8 mouse cellular contexts compared by ENCODE assay signal in genomic region chr5:124445621-124446293, GRCm38 (mm10). TPM values are rescaled to one million over a fixed set of nuclear protein-coding genes. Genes with fewer than 3 reads are reported as not detected.
DNase-seq lines count a peak whose midpoint lies in the region; ATAC-seq and TF ChIP-seq lines count a peak whose summit lies in the region.

No protein-coding gene starts in this region.

- POLR2A ChIA-PET in Patski (lab: Charles Lee), result interaction anchor here (1.2 to 1.3 kb wide), 2 partner anchors 25 to 86 kb away, joined by 3 to 5 read pairs; partner anchors contain the start of gene Rilpl1

- H3K4me2 ChIP-seq in embryonic facial prominence, embryonic 15.5 days (replicated peaks), result peak overlapping the region; percentile 93
- H3K4me2 ChIP-seq in limb, embryonic 13.5 days (replicated peaks), result peak overlapping the region; percentile 87
- H3K4me2 ChIP-seq in midbrain, embryonic 16.5 days (ENCODE audit: low read length), result peak overlapping the region; percentile 96

- peaks cover 47% of the 10 kb centered on the region for H3K4me1 ChIP-seq in embryonic facial prominence, embryonic 15.5 days
- H3K4me1 ChIP-seq in limb, embryonic 13.5 days, result peaks cover 36% of the 10 kb centered on the region
- peaks cover 18% of the 10 kb centered on the region for H3K4me1 ChIP-seq in midbrain, embryonic 16.5 days (ENCODE audit: control insufficient read depth, insufficient read depth, low read length)

- H3K27ac ChIP-seq in embryonic facial prominence, embryonic 15.5 days (replicated peaks), result peak overlapping the region; percentile 75
- peak overlapping the region; percentile 80 for H3K27ac ChIP-seq in limb, embryonic 13.5 days
- peak overlapping the region; percentile 78 for H3K27ac ChIP-seq in midbrain, embryonic 16.5 days (ENCODE audit: low read length)

- CTCF ChIA-PET in Patski (lab: Charles Lee), result interaction anchor here (1.3 kb wide), 1 partner anchor 34 kb away, joined by 3 read pairs; no protein-coding TSS in a partner anchor

- H3K27me3 ChIP-seq in Patski, result no peaks in the 10 kb centered on the region
- H3K27me3 ChIP-seq in embryonic facial prominence, embryonic 15.5 days, result no peaks in the 10 kb centered on the region
- no peaks in the 10 kb centered on the region for H3K27me3 ChIP-seq in limb, embryonic 13.5 days
- no peaks in the 10 kb centered on the region for H3K27me3 ChIP-seq in midbrain, embryonic 16.5 days (ENCODE audit: control insufficient read depth, insufficient read depth, low read depth, low read length)

- no peak for TF ChIP-seq CTCF in Patski (IDR thresholded peaks at IDR 0.05)

- peaks cover 37% of the 10 kb centered on the region for H3K36me3 ChIP-seq in embryonic facial prominence, embryonic 15.5 days
- peaks cover 36% of the 10 kb centered on the region for H3K36me3 ChIP-seq in limb, embryonic 13.5 days
- peaks cover 9% of the 10 kb centered on the region for H3K36me3 ChIP-seq in midbrain, embryonic 16.5 days (ENCODE audit: control insufficient read depth, insufficient read depth, low read length)

- H3K4me3 ChIP-seq in embryonic facial prominence, embryonic 15.5 days (replicated peaks), result peak overlapping the region; percentile 78
- peak overlapping the region; percentile 90 for H3K4me3 ChIP-seq in limb, embryonic 13.5 days
- H3K4me3 ChIP-seq in midbrain, embryonic 16.5 days (ENCODE audit: low read depth, low read length), result peak overlapping the region; percentile 92

- DNase-seq in CD4-positive, CD25-positive, alpha-beta regulatory T cell, adult 2 months (ENCODE audit: low read depth, low spot score), result peak; percentile 57
- DNase-seq in Patski (ENCODE audit: low read depth, low spot score), result no peak
- DNase-seq in heart, postnatal 4 days, result peak; percentile 53
- peak; percentile 37 to 39 for DNase-seq in thymus, adult 18-20 months
- no peak for DNase-seq in layer of hippocampus, postnatal 25 days (ENCODE audit: extremely low spot score in 1 of 2, low spot score in 1 of 2)

- in situ Hi-C loops in Patski (cut with MboI; ENCODE audit: low pct_unique_long_range_greater_than_20kb), result loop anchor here (25.0 kb wide), 1 partner anchor 417 kb away; the partner anchor contains the start of genes Ccdc92 and Zfp664

- peak; percentile 56 for ATAC-seq in Patski
- peak; percentile 45 for ATAC-seq in embryonic facial prominence, embryonic 15.5 days (ENCODE audit: insufficient number of reproducible peaks, low FRiP score, low TSS enrichment, low read depth)
- peak; percentile 62 for ATAC-seq in limb, embryonic 13.5 days (ENCODE audit: low FRiP score, low read depth)
- ATAC-seq in midbrain, embryonic 16.5 days, result peak; percentile 60

- WGBS in embryonic facial prominence, embryonic 15.5 days, result 0% methylated on average over 58 of the region's 77 CpGs
- under 1% methylated on average over 50 of the region's 77 CpGs for WGBS in limb, embryonic 13.5 days
- WGBS in midbrain, embryonic 16.5 days, result 0% methylated on average over 21 of the region's 77 CpGs

- no peaks in the 10 kb centered on the region for H3K9me3 ChIP-seq in embryonic facial prominence, embryonic 15.5 days (replicated peaks)
- no peaks in the 10 kb centered on the region for H3K9me3 ChIP-seq in limb, embryonic 13.5 days
- no peaks in the 10 kb centered on the region for H3K9me3 ChIP-seq in midbrain, embryonic 16.5 days (replicated peaks; ENCODE audit: control insufficient read depth, low read length, poor library complexity, severe bottlenecking)

- H3K9ac ChIP-seq in embryonic facial prominence, embryonic 15.5 days, result peak overlapping the region; percentile 88
- H3K9ac ChIP-seq in limb, embryonic 13.5 days, result peak overlapping the region; percentile 92
- peak overlapping the region; percentile 94 for H3K9ac ChIP-seq in midbrain, embryonic 16.5 days (ENCODE audit: low read depth, low read length)

RNA-seq across cellular contexts. Expression of gene Kmt5a, which starts 6.0 kb away (rescaled TPM):
- 174 TPM for polyA plus RNA-seq in Patski (2021)
- 71.2 and 72.0 TPM in 2 replicates for polyA plus RNA-seq in embryonic facial prominence, embryonic 15.5 days (2015; fragmentation: Nextera tagmentation; extraction: Ambion mirVana)
- 100 to 1,000 TPM; 130 to 132 TPM for total RNA-seq in heart, postnatal 4 days (2021)
- 36.0 and 37.6 TPM in 2 replicates for polyA plus RNA-seq in limb, embryonic 13.5 days (2015; fragmentation: Nextera tagmentation; extraction: Ambion mirVana)
- polyA plus RNA-seq in midbrain, embryonic 16.5 days (2015; fragmentation: Nextera tagmentation; extraction: Ambion mirVana), result 12.3 and 15.4 TPM in 2 replicates
- total RNA-seq in layer of hippocampus, postnatal 25 days (2021), result 10 to 100 TPM; 58.5 to 63.1 TPM

RNA-seq across cellular contexts. Expression of gene Sbno1, which starts 20.0 kb away (rescaled TPM):
- polyA plus RNA-seq in Patski (2021), result 59.0 TPM
- 75.9 and 76.7 TPM in 2 replicates for polyA plus RNA-seq in embryonic facial prominence, embryonic 15.5 days (2015; fragmentation: Nextera tagmentation; extraction: Ambion mirVana)
- 10 to 100 TPM; 72.7 to 76.8 TPM for total RNA-seq in heart, postnatal 4 days (2021)
- polyA plus RNA-seq in limb, embryonic 13.5 days (2015; fragmentation: Nextera tagmentation; extraction: Ambion mirVana), result 102 and 104 TPM in 2 replicates
- 94.5 and 113 TPM in 2 replicates for polyA plus RNA-seq in midbrain, embryonic 16.5 days (2015; fragmentation: Nextera tagmentation; extraction: Ambion mirVana)
- 100 to 1,000 TPM; 143 to 144 TPM for total RNA-seq in layer of hippocampus, postnatal 25 days (2021)

RNA-seq across cellular contexts. Expression of gene Rilpl2, which starts 32.4 kb away (rescaled TPM):
- 75.6 TPM for polyA plus RNA-seq in Patski (2021)
- 38.0 and 40.2 TPM in 2 replicates for polyA plus RNA-seq in embryonic facial prominence, embryonic 15.5 days (2015; fragmentation: Nextera tagmentation; extraction: Ambion mirVana)
- total RNA-seq in heart, postnatal 4 days (2021), result 10 to 100 TPM in 1 of 2 experiments, 1 to 10 TPM in 1; 8.3 to 10.9 TPM
- polyA plus RNA-seq in limb, embryonic 13.5 days (2015; fragmentation: Nextera tagmentation; extraction: Ambion mirVana), result 34.6 and 37.2 TPM in 2 replicates
- polyA plus RNA-seq in midbrain, embryonic 16.5 days (2015; fragmentation: Nextera tagmentation; extraction: Ambion mirVana), result 25.3 and 29.9 TPM in 2 replicates
- total RNA-seq in layer of hippocampus, postnatal 25 days (2021), result 10 to 100 TPM; 18.7 to 22.7 TPM

RNA-seq across cellular contexts. Expression of gene Snrnp35, which starts 37.2 kb away (rescaled TPM):
- 20.3 TPM for polyA plus RNA-seq in Patski (2021)
- polyA plus RNA-seq in embryonic facial prominence, embryonic 15.5 days (2015; fragmentation: Nextera tagmentation; extraction: Ambion mirVana), result 26.3 and 26.5 TPM in 2 replicates
- 10 to 100 TPM; 19.3 to 23.5 TPM for total RNA-seq in heart, postnatal 4 days (2021)
- polyA plus RNA-seq in limb, embryonic 13.5 days (2015; fragmentation: Nextera tagmentation; extraction: Ambion mirVana), result 24.3 and 28.2 TPM in 2 replicates
- 19.9 and 21.7 TPM in 2 replicates for polyA plus RNA-seq in midbrain, embryonic 16.5 days (2015; fragmentation: Nextera tagmentation; extraction: Ambion mirVana)
- 10 to 100 TPM; 20.6 to 25.9 TPM for total RNA-seq in layer of hippocampus, postnatal 25 days (2021)

Comparison
In these comparisons a context has a peak if more than half of its experiments do, and no peak if none do; other contexts are left out.
1. DNase-seq: peak in CD4-positive, CD25-positive, alpha-beta regulatory T cell, adult 2 months (single experiment), heart, postnatal 4 days (single experiment) and thymus, adult 18-20 months (2 of 2); none in Patski (single experiment) and layer of hippocampus, postnatal 25 days (0 of 2).
2. Peak in every context shown above with its lines, with median percentiles within 50 percentile points of each other: ATAC-seq, H3K27ac ChIP-seq, H3K4me2 ChIP-seq, H3K4me3 ChIP-seq and H3K9ac ChIP-seq.